Mouse (Mus musculus) testis, adult 2 months (tissue): ENCODE results near the gene Pkn3.

Experiments
- CTCF ChIP-seq: fragments of 200-500 bp; IDR thresholded peaks from 2 replicates; pipeline ENCODE4 v1.5.1; 2012; ENCODE audit warnings: low read depth, mild to moderate bottlenecking, inconsistent platforms, low read length, moderate library complexity; ENCODE audit not compliant: control insufficient read depth, insufficient read depth, insufficient replicate concordance
- POLR2A ChIP-seq: fragments of 200-500 bp; IDR thresholded peaks from 2 replicates; pipeline ENCODE4 v1.6.1; 2012; ENCODE audit warnings: low read depth, mild to moderate bottlenecking, inconsistent platforms, low read length, moderate library complexity; ENCODE audit not compliant: control insufficient read depth

GRCm38 (mm10) chr2:30130156-30130555, 52.7 kb downstream of the Pkn3 start:
- no peak for TF ChIP-seq POLR2A
- no peak for TF ChIP-seq CTCF
